Mouse (Mus musculus) liver, postnatal 0 days (tissue): ENCODE measurements at regions not wholly inside any gene's neighbourhood (a gene's known extent, or its start where the extent isn't known, plus 50 kb on each side); places are given as distances from the start of the nearest gene placed in this dataset.

ENCODE experiments used
- CTCF ChIP-seq: sonication (generic); IDR thresholded peaks from 2 replicates; pipeline ENCODE4 v1.5.1; 2016; ENCODE audit warnings: antibody characterized with exemption, low read depth
- EP300 ChIP-seq: IDR thresholded peaks from 2 replicates; pipeline ENCODE4 v1.6.1; 2016; ENCODE audit warnings: antibody characterized with exemption, low read depth, mild to moderate bottlenecking

DNA sequence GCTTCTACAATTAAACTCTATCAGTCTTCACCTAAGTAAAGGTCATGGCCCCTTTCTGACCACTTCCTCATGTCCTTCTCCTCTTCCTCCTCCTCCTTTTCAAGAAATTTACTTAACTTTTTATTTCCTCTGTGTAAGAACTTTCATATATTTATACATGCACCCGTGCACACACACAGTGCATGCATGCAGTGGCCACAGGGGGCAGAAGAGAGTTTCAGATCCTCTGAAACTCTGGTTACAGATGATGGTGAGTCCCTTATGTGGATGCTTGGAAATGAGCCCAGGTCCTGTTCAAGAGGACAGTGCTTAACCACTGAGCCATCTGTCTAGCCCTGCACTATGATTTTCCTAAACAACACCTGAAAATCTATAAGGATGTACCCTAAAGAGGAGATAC is 170.4 kb upstream of the Psmd7 start:
- TF ChIP-seq CTCF = 0 out of 2 replicates have a peak, but pooled peaks have one; percentile 16
- no peak for TF ChIP-seq EP300
